9 mouse cellular contexts compared by ENCODE assay signal in the genomic region with DNA sequence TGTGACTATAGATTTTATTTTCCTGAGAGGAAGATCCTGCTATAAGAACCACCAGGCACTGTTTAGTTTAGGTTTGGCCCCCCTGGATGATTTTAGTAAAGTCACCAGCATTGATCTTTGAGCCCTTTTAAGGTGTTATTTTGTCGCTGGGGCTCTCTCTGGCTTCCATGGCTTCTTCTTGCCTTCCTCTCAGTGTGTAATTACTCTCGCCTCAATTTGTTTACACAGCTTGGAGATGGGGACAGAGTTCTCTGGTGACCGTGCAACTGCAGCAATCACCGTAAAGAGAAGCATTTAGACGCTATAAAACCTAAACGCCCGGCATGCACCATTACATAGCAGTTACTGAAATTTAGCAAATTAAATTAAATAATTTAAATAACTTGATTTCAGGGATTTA.
A peak's percentile ranks its signal among the peaks of the same experiment; 100 is the strongest.
DNase-seq lines count a peak whose midpoint lies in the region; ATAC-seq lines count a peak whose summit lies in the region.
"Had no signal": no experiment of that assay in that cellular context is flagged by ENCODE, and none has a peak within 500 bp of the region (broad histone marks: within the 10 kb centered on the region; RNA-seq: fewer than 3 reads in every experiment).

No protein-coding gene starts in this region.

- 22% methylated on average over 7 of the region's 7 CpGs for WGBS in heart, embryonic 15.5 days
- 7% methylated on average over 7 of the region's 7 CpGs for WGBS in embryonic facial prominence, embryonic 14.5 days
- 5% methylated on average over 7 of the region's 7 CpGs for WGBS in intestine, embryonic 14.5 days
- 18% methylated on average over 7 of the region's 7 CpGs for WGBS in midbrain, embryonic 13.5 days

- peaks cover 16% of the 10 kb centered on the region for H3K4me1 ChIP-seq in heart, embryonic 15.5 days (replicated peaks)
- peaks cover 7% of the 10 kb centered on the region; the same call in 1 of the 2 replicates for H3K4me1 ChIP-seq in embryonic facial prominence, embryonic 14.5 days (ENCODE audit: control insufficient read depth, insufficient read depth, low read length)
- peaks cover 6% of the 10 kb centered on the region; the same call in 1 of the 2 replicates for H3K4me1 ChIP-seq in intestine, embryonic 14.5 days (replicated peaks; ENCODE audit: control insufficient read depth, insufficient read depth, low read length)
- H3K4me1 ChIP-seq in midbrain, embryonic 13.5 days (replicated peaks): peaks cover 26% of the 10 kb centered on the region

- DNase-seq in heart, adult 9 months (ENCODE audit: low spot score in 2 of 2): no peak
- no peak for DNase-seq in embryonic facial prominence, embryonic 14.5 days (ENCODE audit: low spot score)
- no peak for DNase-seq in intestine, embryonic 14.5 days (ENCODE audit: low spot score)
- DNase-seq in MN1 (ENCODE audit: low spot score): no peak
- no peak for DNase-seq in layer of hippocampus, adult 9-10 months (ENCODE audit: low spot score)
- no peak for DNase-seq in urinary bladder, adult 2 months (ENCODE audit: low spot score)

- H3K27ac ChIP-seq in heart, embryonic 15.5 days: no peak overlapping the region
- H3K27ac ChIP-seq in embryonic facial prominence, embryonic 14.5 days (replicated peaks; ENCODE audit: low read depth, low read length): no peak overlapping the region
- no peak overlapping the region for H3K27ac ChIP-seq in intestine, embryonic 14.5 days (ENCODE audit: low read depth)
- H3K27ac ChIP-seq in midbrain, embryonic 13.5 days: peak overlapping the region; percentile 56; the same call in 1 of the 2 replicates

- H3K4me3 ChIP-seq in heart, embryonic 15.5 days: no peak overlapping the region
- peak overlapping the region; percentile 46 for H3K4me3 ChIP-seq in embryonic facial prominence, embryonic 14.5 days (ENCODE audit: low read depth, low read length)
- peak overlapping the region; percentile 44 for H3K4me3 ChIP-seq in intestine, embryonic 14.5 days (ENCODE audit: low read depth, low read length)
- H3K4me3 ChIP-seq in midbrain, embryonic 13.5 days (replicated peaks): no peak overlapping the region

- no peaks in the 10 kb centered on the region for H3K36me3 ChIP-seq in heart, embryonic 15.5 days
- no peaks in the 10 kb centered on the region for H3K36me3 ChIP-seq in embryonic facial prominence, embryonic 14.5 days (ENCODE audit: control insufficient read depth, insufficient read depth, low read length)
- H3K36me3 ChIP-seq in intestine, embryonic 14.5 days (ENCODE audit: control insufficient read depth, insufficient read depth, low read length): no peaks in the 10 kb centered on the region
- no peaks in the 10 kb centered on the region for H3K36me3 ChIP-seq in midbrain, embryonic 13.5 days
- H3K36me3 ChIP-seq: G1E had no signal

- ATAC-seq in heart, embryonic 15.5 days (replicated peaks; ENCODE audit: insufficient number of reproducible peaks, insufficient read depth, low FRiP score, low read depth): no peak
- ATAC-seq in embryonic facial prominence, embryonic 14.5 days (ENCODE audit: low read depth): no peak
- peak; percentile 52; the same call in 1 of the 2 replicates for ATAC-seq in intestine, embryonic 14.5 days (replicated peaks; ENCODE audit: low FRiP score, low TSS enrichment, low read depth)
- peak; percentile 57; the same call in 1 of the 2 replicates for ATAC-seq in midbrain, embryonic 13.5 days

- no peaks in the 10 kb centered on the region for H3K9me3 ChIP-seq in heart, embryonic 15.5 days (replicated peaks)
- H3K9me3 ChIP-seq in embryonic facial prominence, embryonic 14.5 days (ENCODE audit: control insufficient read depth, low read length): no peaks in the 10 kb centered on the region
- H3K9me3 ChIP-seq in intestine, embryonic 14.5 days (ENCODE audit: control insufficient read depth, low read length): no peaks in the 10 kb centered on the region
- no peaks in the 10 kb centered on the region for H3K9me3 ChIP-seq in midbrain, embryonic 13.5 days
- H3K9me3 ChIP-seq: G1E had no signal

- peak overlapping the region; percentile 85 for H3K4me2 ChIP-seq in heart, embryonic 15.5 days
- peak overlapping the region; percentile 95 for H3K4me2 ChIP-seq in embryonic facial prominence, embryonic 14.5 days (ENCODE audit: low read depth, low read length)
- H3K4me2 ChIP-seq in intestine, embryonic 14.5 days (ENCODE audit: low read length): peak overlapping the region; percentile 78
- peak overlapping the region; percentile 42 for H3K4me2 ChIP-seq in midbrain, embryonic 13.5 days (replicated peaks)

- no peaks in the 10 kb centered on the region for H3K27me3 ChIP-seq in heart, embryonic 15.5 days
- H3K27me3 ChIP-seq in embryonic facial prominence, embryonic 14.5 days (replicated peaks; ENCODE audit: control insufficient read depth, insufficient read depth, low read length): no peaks in the 10 kb centered on the region; the same call in 1 of the 2 replicates
- H3K27me3 ChIP-seq in intestine, embryonic 14.5 days (replicated peaks; ENCODE audit: control insufficient read depth, insufficient read depth, low read length): no peaks in the 10 kb centered on the region
- no peaks in the 10 kb centered on the region for H3K27me3 ChIP-seq in midbrain, embryonic 13.5 days

- H3K9ac ChIP-seq in heart, embryonic 15.5 days: no peak overlapping the region
- no peak overlapping the region for H3K9ac ChIP-seq in embryonic facial prominence, embryonic 14.5 days (ENCODE audit: low read depth, low read length)
- H3K9ac ChIP-seq in intestine, embryonic 14.5 days (ENCODE audit: low read length): no peak overlapping the region
- H3K9ac ChIP-seq in midbrain, embryonic 13.5 days (replicated peaks): 0 out of 2 replicates have a peak overlapping the region, but pooled peaks have one; percentile 19

Comparison
In these comparisons a context has a peak if more than half of its experiments do, and no peak if none do; other contexts are left out.
1. ATAC-seq: peak in intestine, embryonic 14.5 days (single experiment) and midbrain, embryonic 13.5 days (single experiment); none in heart, embryonic 15.5 days (single experiment) and embryonic facial prominence, embryonic 14.5 days (single experiment).
2. H3K4me2 ChIP-seq: peak in every context shown above with its lines; median percentile 95 in embryonic facial prominence, embryonic 14.5 days; 85 in heart, embryonic 15.5 days; 78 in intestine, embryonic 14.5 days; 42 in midbrain, embryonic 13.5 days.
3. H3K4me3 ChIP-seq: peak in embryonic facial prominence, embryonic 14.5 days (single experiment) and intestine, embryonic 14.5 days (single experiment); none in heart, embryonic 15.5 days (single experiment) and midbrain, embryonic 13.5 days (single experiment).